Mouse (Mus musculus): Measurements from ENCODE around the gene Orc3. TPM values are rescaled to one million over a fixed set of nuclear protein-coding genes. Genes with fewer than 3 reads are reported as not detected.

Gene Orc3
- total RNA-seq, 1 experiment, result 72.9 TPM

- no peaks in the 10 kb centered on the region for H3K9me3 ChIP-seq (ENCODE audit: control insufficient read depth, insufficient read depth, low read depth, low read length)
- peaks cover 19% of the 10 kb centered on the region for H3K36me3 ChIP-seq (ENCODE audit: control insufficient read depth, insufficient read depth, low read length, poor library complexity, severe bottlenecking)
- DNase-seq (ENCODE audit: low read depth, low spot score), result no peak
- TF ChIP-seq CHD2 (IDR thresholded peaks at IDR 0.05; ENCODE audit: low read depth, low read length) (no peak), ZC3H11A (IDR thresholded peaks at IDR 0.05; ENCODE audit: borderline replicate concordance, low read depth, low read length) (no peak), ZNF384 (IDR thresholded peaks at IDR 0.05; ENCODE audit: low read depth, low read length) (no peak)
- H3K4me3 ChIP-seq (ENCODE audit: insufficient read depth in 1 of 2, low read depth in 1 of 2, low read length in 2 of 2, poor library complexity in 1 of 2, severe bottlenecking in 1 of 2), result no peak overlapping the region
- H3K27ac ChIP-seq (ENCODE audit: insufficient read depth, low read depth, low read length, poor library complexity, severe bottlenecking), result no peak overlapping the region
- H3K9ac ChIP-seq (ENCODE audit: insufficient read depth, low read depth, low read length, poor library complexity, severe bottlenecking), result no peak overlapping the region
- no peaks in the 10 kb centered on the region for H3K4me1 ChIP-seq (ENCODE audit: control insufficient read depth in 2 of 2, insufficient read depth in 2 of 2, low read length in 2 of 2, poor library complexity in 1 of 2)
- in situ Hi-C loops (cut with MboI; ENCODE audit: low sequenced_read_pairs in 2 of 2, unreplicated experiment in 2 of 2), result no loop called here
Observed at GRCm38 (mm10) chr4:34656101-34656500, 41.4 kb upstream of the Orc3 start.

GRCm38 (mm10) chr4:34653179-34653578 lies 38.4 kb upstream of the Orc3 start:
- Histone ChIP-seq H3K4me3 (ENCODE audit: insufficient read depth in 1 of 2, low read depth in 1 of 2, low read length in 2 of 2, poor library complexity in 1 of 2, severe bottlenecking in 1 of 2) (no peak overlapping the region), H3K4me1 (ENCODE audit: control insufficient read depth in 2 of 2, insufficient read depth in 2 of 2, low read length in 2 of 2, poor library complexity in 1 of 2) (no peaks in the 10 kb centered on the region), H3K9me3 (ENCODE audit: control insufficient read depth, insufficient read depth, low read depth, low read length) (no peaks in the 10 kb centered on the region), H3K36me3 (ENCODE audit: control insufficient read depth, insufficient read depth, low read length, poor library complexity, severe bottlenecking) (peaks cover 16% of the 10 kb centered on the region), H3K9ac (ENCODE audit: insufficient read depth, low read depth, low read length, poor library complexity, severe bottlenecking) (no peak overlapping the region), H3K27ac (ENCODE audit: insufficient read depth, low read depth, low read length, poor library complexity, severe bottlenecking) (no peak overlapping the region)
- in situ Hi-C loops (cut with MboI; ENCODE audit: low sequenced_read_pairs in 2 of 2, unreplicated experiment in 2 of 2), result no loop called here
- no peak for DNase-seq (ENCODE audit: low read depth, low spot score)
- TF ChIP-seq HCFC1 (IDR thresholded peaks at IDR 0.05; ENCODE audit: borderline replicate concordance, insufficient read depth, low read length) (no peak), ZC3H11A (IDR thresholded peaks at IDR 0.05; ENCODE audit: borderline replicate concordance, low read depth, low read length) (no peak), CHD2 (IDR thresholded peaks at IDR 0.05; ENCODE audit: low read depth, low read length) (no peak), MAFK (IDR thresholded peaks at IDR 0.05; ENCODE audit: insufficient read depth, low read depth, low read length) (no peak), ZNF384 (IDR thresholded peaks at IDR 0.05; ENCODE audit: low read depth, low read length) (no peak)

GRCm38 (mm10) chr4:34644779-34645178 lies 30.0 kb upstream of the Orc3 start:
- Histone ChIP-seq H3K9me3 (ENCODE audit: control insufficient read depth, insufficient read depth, low read depth, low read length) (no peaks in the 10 kb centered on the region), H3K36me3 (ENCODE audit: control insufficient read depth, insufficient read depth, low read length, poor library complexity, severe bottlenecking) (peaks cover 14% of the 10 kb centered on the region; the same call in 1 of the 2 replicates), H3K9ac (ENCODE audit: insufficient read depth, low read depth, low read length, poor library complexity, severe bottlenecking) (no peak overlapping the region), H3K4me1 (ENCODE audit: control insufficient read depth in 2 of 2, insufficient read depth in 2 of 2, low read length in 2 of 2, poor library complexity in 1 of 2) (no peaks in the 10 kb centered on the region), H3K27ac (ENCODE audit: insufficient read depth, low read depth, low read length, poor library complexity, severe bottlenecking) (no peak overlapping the region), H3K4me3 (ENCODE audit: insufficient read depth in 1 of 2, low read depth in 1 of 2, low read length in 2 of 2, poor library complexity in 1 of 2, severe bottlenecking in 1 of 2) (no peak overlapping the region)
- no peak for DNase-seq (ENCODE audit: low read depth, low spot score)
- TF ChIP-seq HCFC1 (IDR thresholded peaks at IDR 0.05; ENCODE audit: borderline replicate concordance, insufficient read depth, low read length), result no peak
- no peak for TF ChIP-seq ZNF384 (IDR thresholded peaks at IDR 0.05; ENCODE audit: low read depth, low read length)
- TF ChIP-seq MAFK (IDR thresholded peaks at IDR 0.05; ENCODE audit: insufficient read depth, low read depth, low read length), result no peak
- in situ Hi-C loops (cut with MboI; ENCODE audit: low sequenced_read_pairs in 2 of 2, unreplicated experiment in 2 of 2), result no loop called here

- Histone ChIP-seq H3K36me3 (ENCODE audit: control insufficient read depth, insufficient read depth, low read length, poor library complexity, severe bottlenecking) (peaks cover 4% of the 10 kb centered on the region; the same call in 1 of the 2 replicates), H3K4me1 (ENCODE audit: control insufficient read depth in 2 of 2, insufficient read depth in 2 of 2, low read length in 2 of 2, poor library complexity in 1 of 2) (no peaks in the 10 kb centered on the region), H3K4me3 (ENCODE audit: insufficient read depth in 1 of 2, low read depth in 1 of 2, low read length in 2 of 2, poor library complexity in 1 of 2, severe bottlenecking in 1 of 2) (no peak overlapping the region), H3K9ac (ENCODE audit: insufficient read depth, low read depth, low read length, poor library complexity, severe bottlenecking) (no peak overlapping the region), H3K27ac (ENCODE audit: insufficient read depth, low read depth, low read length, poor library complexity, severe bottlenecking) (no peak overlapping the region), H3K9me3 (ENCODE audit: control insufficient read depth, insufficient read depth, low read depth, low read length) (no peaks in the 10 kb centered on the region)
- TF ChIP-seq ZC3H11A (IDR thresholded peaks at IDR 0.05; ENCODE audit: borderline replicate concordance, low read depth, low read length) (no peak), ZNF384 (IDR thresholded peaks at IDR 0.05; ENCODE audit: low read depth, low read length) (no peak), MAFK (IDR thresholded peaks at IDR 0.05; ENCODE audit: insufficient read depth, low read depth, low read length) (no peak), CHD2 (IDR thresholded peaks at IDR 0.05; ENCODE audit: low read depth, low read length) (no peak)
- DNase-seq (ENCODE audit: low read depth, low spot score), result no peak
- in situ Hi-C loops (cut with MboI; ENCODE audit: low sequenced_read_pairs in 2 of 2, unreplicated experiment in 2 of 2), result no loop called here
Observed at GRCm38 (mm10) chr4:34640731-34641130, 26.0 kb upstream of the Orc3 start.

GRCm38 (mm10) chr4:34639745-34640364 lies 25.1 kb upstream of the Orc3 start:
- no peak for DNase-seq (ENCODE audit: low read depth, low spot score)
- Histone ChIP-seq H3K9me3 (ENCODE audit: control insufficient read depth, insufficient read depth, low read depth, low read length) (no peaks in the 10 kb centered on the region), H3K4me3 (ENCODE audit: insufficient read depth in 1 of 2, low read depth in 1 of 2, low read length in 2 of 2, poor library complexity in 1 of 2, severe bottlenecking in 1 of 2) (no peak overlapping the region), H3K9ac (ENCODE audit: insufficient read depth, low read depth, low read length, poor library complexity, severe bottlenecking) (no peak overlapping the region), H3K27ac (ENCODE audit: insufficient read depth, low read depth, low read length, poor library complexity, severe bottlenecking) (no peak overlapping the region), H3K4me1 (ENCODE audit: control insufficient read depth in 2 of 2, insufficient read depth in 2 of 2, low read length in 2 of 2, poor library complexity in 1 of 2) (no peaks in the 10 kb centered on the region), H3K36me3 (ENCODE audit: control insufficient read depth, insufficient read depth, low read length, poor library complexity, severe bottlenecking) (peaks cover 4% of the 10 kb centered on the region)
- in situ Hi-C loops (cut with MboI; ENCODE audit: low sequenced_read_pairs in 2 of 2, unreplicated experiment in 2 of 2), result no loop called here
- TF ChIP-seq ZNF384 (IDR thresholded peaks at IDR 0.05; ENCODE audit: low read depth, low read length) (no peak), HCFC1 (IDR thresholded peaks at IDR 0.05; ENCODE audit: borderline replicate concordance, insufficient read depth, low read length) (no peak)

Measured in ES-E14 (cell line).